Mouse (Mus musculus): Measurements from ENCODE around the gene Dtnbp1. TPM values are rescaled to one million over a fixed set of nuclear protein-coding genes. Genes with fewer than 3 reads are reported as not detected.

Gene Dtnbp1
- total and polyA plus RNA-seq, 3 experiments: 24.2 to 59.5 TPM; not detected in 1

DNA sequence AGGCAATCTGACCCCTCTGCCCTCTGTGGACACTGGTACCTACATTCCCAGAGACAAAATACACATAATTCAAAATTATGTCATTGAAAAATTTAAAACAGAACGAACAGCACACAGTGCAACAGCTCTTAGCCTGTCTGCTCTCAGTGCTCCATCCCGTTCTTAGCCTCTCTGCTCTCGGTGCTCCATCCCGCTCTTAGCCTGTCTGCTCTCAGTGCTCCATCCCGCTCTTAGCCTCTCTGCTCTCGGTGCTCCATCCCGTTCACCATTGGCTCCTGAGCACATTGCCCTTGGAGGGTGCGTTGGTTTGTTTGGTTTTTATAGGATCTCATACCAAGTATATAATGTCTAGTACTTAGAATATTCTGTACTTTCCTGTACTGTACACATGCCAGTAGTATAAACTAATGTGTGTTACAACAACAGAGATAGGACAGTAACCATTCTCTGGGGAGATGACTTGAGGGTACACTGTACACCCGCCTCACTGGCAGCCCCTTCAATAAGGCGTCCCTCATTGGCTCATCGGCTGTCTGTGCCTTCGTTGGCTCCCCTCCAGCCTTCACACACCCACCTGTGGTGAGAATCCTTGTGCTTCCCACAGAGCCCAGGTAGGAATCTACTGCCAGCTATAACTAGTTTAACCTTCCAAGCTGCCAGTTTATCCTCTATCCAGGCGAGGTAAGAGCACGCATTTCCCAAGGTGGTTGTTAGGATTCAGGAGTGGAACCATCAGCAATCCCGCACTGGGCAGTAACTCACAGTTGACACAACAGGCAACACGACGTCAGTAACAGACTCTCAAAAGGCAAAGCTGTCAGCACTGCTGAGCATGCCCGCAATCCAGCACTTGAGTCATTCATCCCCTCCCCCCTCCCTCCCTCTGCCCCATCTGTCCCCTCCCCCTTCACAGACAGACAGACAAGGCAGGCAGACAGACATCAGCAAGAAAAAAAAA lies 69.4 kb downstream of the Dtnbp1 start:
- Histone ChIP-seq H3K27ac (ENCODE audit: control insufficient read depth, low read depth, low read length) (no peak overlapping the region), H3K9me3 (replicated peaks; ENCODE audit: insufficient read depth, low read length) (no peaks in the 10 kb centered on the region), H3K36me3 (ENCODE audit: control insufficient read depth in 1 of 2, insufficient read depth in 2 of 2, low read length in 2 of 2) (peaks cover 3 to 4% of the 10 kb centered on the region in 2 experiments), H3K4me3 (ENCODE audit: control insufficient read depth in 1 of 2, insufficient read depth in 1 of 2, low read depth in 2 of 2, low read length in 2 of 2) (no peak overlapping the region), H3K4me1 (ENCODE audit: control insufficient read depth in 1 of 2, insufficient read depth in 2 of 2, low read length in 2 of 2) (peaks cover 2 to 6% of the 10 kb centered on the region in 2 experiments; a peak in 3 of 4 replicates), H3K9ac (ENCODE audit: control insufficient read depth, low read depth, low read length, poor library complexity, severe bottlenecking) (no peak overlapping the region), H3K79me2 (ENCODE audit: control insufficient read depth, insufficient read depth, low read length, poor library complexity) (no peaks in the 10 kb centered on the region), H3K27me3 (ENCODE audit: control insufficient read depth in 1 of 2, insufficient read depth in 2 of 2, low read length in 2 of 2) (no peaks in the 10 kb centered on the region)
- TF ChIP-seq ZMIZ1 (IDR thresholded peaks at IDR 0.05; ENCODE audit: low read depth, low read length) (no peak), ELF1 (IDR thresholded peaks at IDR 0.05; ENCODE audit: low read depth, low read length) (no peak), ETS1 (IDR thresholded peaks at IDR 0.05; ENCODE audit: low read depth, low read length) (no peak), USF2 (IDR thresholded peaks at IDR 0.05; ENCODE audit: borderline replicate concordance in 1 of 2, insufficient read depth in 1 of 2, low read depth in 1 of 2, low read length in 2 of 2) (no peak), JUND (IDR thresholded peaks at IDR 0.05; ENCODE audit: low read depth, low read length) (no peak), SMC3 (IDR thresholded peaks at IDR 0.05; ENCODE audit: low read depth, low read length) (no peak), CHD1 (IDR thresholded peaks at IDR 0.05; ENCODE audit: low read depth, low read length) (no peak), USF1 (IDR thresholded peaks at IDR 0.05; ENCODE audit: low read depth, low read length) (no peak), ZKSCAN1 (IDR thresholded peaks at IDR 0.05; ENCODE audit: low read depth, low read length) (no peak), ZNF384 (IDR thresholded peaks at IDR 0.05; ENCODE audit: low read depth, low read length) (no peak), SIN3A (IDR thresholded peaks at IDR 0.05; ENCODE audit: low read length) (no peak)
- DNase-seq (ENCODE audit: low read depth, low spot score): no peak

DNA sequence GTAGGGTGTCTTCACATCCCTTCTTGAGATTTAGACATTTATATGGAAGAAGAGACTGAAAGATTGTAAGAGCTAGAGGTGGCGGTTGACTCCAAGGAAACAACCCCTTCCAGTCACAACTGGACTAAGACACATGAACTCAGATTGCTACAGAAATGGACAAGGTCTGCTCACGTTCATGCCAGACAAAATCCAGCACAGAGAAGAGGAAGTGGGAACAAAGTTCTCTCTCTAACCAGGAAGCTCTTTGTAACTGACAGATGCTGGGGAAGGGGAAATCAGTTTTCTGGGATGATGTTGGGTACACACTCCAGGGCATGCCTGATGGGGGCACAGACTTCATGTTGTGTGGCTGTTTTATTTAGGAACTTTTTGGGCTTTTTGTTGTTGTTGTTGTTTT lies 75.6 kb downstream of the Dtnbp1 start:
- H3K4me1 ChIP-seq (ENCODE audit: control insufficient read depth in 1 of 2, insufficient read depth in 2 of 2, low read length in 2 of 2): no peaks in the 10 kb centered on the region
- H3K9ac ChIP-seq (ENCODE audit: control insufficient read depth, low read depth, low read length, poor library complexity, severe bottlenecking): no peak overlapping the region
- no peaks in the 10 kb centered on the region for H3K79me2 ChIP-seq (ENCODE audit: control insufficient read depth, insufficient read depth, low read length, poor library complexity)
- no peaks in the 10 kb centered on the region for H3K27me3 ChIP-seq (ENCODE audit: control insufficient read depth in 1 of 2, insufficient read depth in 2 of 2, low read length in 2 of 2)
- H3K36me3 ChIP-seq (ENCODE audit: control insufficient read depth in 1 of 2, insufficient read depth in 2 of 2, low read length in 2 of 2): peaks cover 0 to 4% of the 10 kb centered on the region in 2 experiments; a peak in 1 of 4 replicates
- H3K4me3 ChIP-seq (ENCODE audit: control insufficient read depth in 1 of 2, insufficient read depth in 1 of 2, low read depth in 2 of 2, low read length in 2 of 2): no peak overlapping the region
- H3K9me3 ChIP-seq (replicated peaks; ENCODE audit: insufficient read depth, low read length): no peaks in the 10 kb centered on the region
- H3K27ac ChIP-seq (ENCODE audit: control insufficient read depth, low read depth, low read length): no peak overlapping the region
- DNase-seq (ENCODE audit: low read depth, low spot score): no peak
- TF ChIP-seq MAX (IDR thresholded peaks at IDR 0.05; ENCODE audit: low read length) (no peak), ZKSCAN1 (IDR thresholded peaks at IDR 0.05; ENCODE audit: low read depth, low read length) (no peak), UBTF (IDR thresholded peaks at IDR 0.05; ENCODE audit: borderline replicate concordance, insufficient read depth, low read depth, low read length) (no peak), JUND (IDR thresholded peaks at IDR 0.05; ENCODE audit: low read depth, low read length) (no peak), ETS1 (IDR thresholded peaks at IDR 0.05; ENCODE audit: low read depth, low read length) (no peak), KAT2A (conservative IDR thresholded peaks at IDR 0.05; ENCODE audit: low read depth, low read length) (no peak), HCFC1 (IDR thresholded peaks at IDR 0.05; ENCODE audit: low read depth, low read length) (no peak), EP300 (IDR thresholded peaks at IDR 0.05; ENCODE audit: low read depth in 1 of 2, low read length in 2 of 2) (no peak), USF1 (IDR thresholded peaks at IDR 0.05; ENCODE audit: low read depth, low read length) (no peak), TAL1 (IDR thresholded peaks at IDR 0.05; ENCODE audit: low read length) (no peak), MEF2A (IDR thresholded peaks at IDR 0.05; ENCODE audit: extremely low read depth, insufficient replicate concordance, low read depth, low read length, poor library complexity, severe bottlenecking) (no peak), POLR2AphosphoS5 (IDR thresholded peaks at IDR 0.05; ENCODE audit: borderline replicate concordance, low read depth, low read length) (no peak), BHLHE40 (IDR thresholded peaks at IDR 0.05; ENCODE audit: borderline replicate concordance, low read depth, low read length) (no peak), CHD2 (IDR thresholded peaks at IDR 0.05; ENCODE audit: low read length) (no peak), USF2 (IDR thresholded peaks at IDR 0.05; ENCODE audit: borderline replicate concordance in 1 of 2, insufficient read depth in 1 of 2, low read depth in 1 of 2, low read length in 2 of 2) (no peak), MYC (IDR thresholded peaks at IDR 0.05; ENCODE audit: low read depth, low read length) (no peak), TBP (IDR thresholded peaks at IDR 0.05; ENCODE audit: low read depth, low read length) (no peak), E2F4 (IDR thresholded peaks at IDR 0.05; ENCODE audit: borderline replicate concordance, low read depth, low read length) (no peak), MAZ (IDR thresholded peaks at IDR 0.05; ENCODE audit: low read depth, low read length) (no peak), NELFE (IDR thresholded peaks at IDR 0.05; ENCODE audit: low read depth, low read length) (no peak)
